Mouse (Mus musculus): ENCODE measurements around the gene Mcrs1.

GRCm38 (mm10) chr15:99259730-99260252 is 8.0 kb upstream of the Mcrs1 start:
- TF ChIP-seq CTCF (IDR thresholded peaks at IDR 0.05; ENCODE audit: borderline replicate concordance, insufficient read depth, low read depth, low read length) (no peak), POLR2A (IDR thresholded peaks at IDR 0.05; ENCODE audit: borderline replicate concordance, insufficient read depth, low read length) (no peak)

Data from cerebellum, adult 2 months (tissue).